Mouse (Mus musculus): Measurements from ENCODE around the gene Rps6ka5.
A peak's percentile ranks its signal among the peaks of the same experiment; 100 is the strongest.

Gene Rps6ka5

GRCm38 (mm10) chr12:100528246-100528645 lies 198.5 kb downstream of the Rps6ka5 start:
- DNase-seq: peak; percentile 91

GRCm38 (mm10) chr12:100527753-100528152 lies 199.0 kb downstream of the Rps6ka5 start:
- DNase-seq: peak; percentile 99

GRCm38 (mm10) chr12:100527241-100527640 lies 199.5 kb downstream of the Rps6ka5 start:
- DNase-seq: peak; percentile 80

- DNase-seq: peak; percentile 51
These were observed 200.8 kb downstream of the Rps6ka5 start for GRCm38 (mm10) chr12:100525939-100526338.

- peak; percentile 97 for DNase-seq
These were observed 206.0 kb downstream of the Rps6ka5 start, which contains the start of gene Ttc7b for GRCm38 (mm10) chr12:100520794-100521186. Gene Ttc7b (minus strand): TSS chr12:100520826.

GRCm38 (mm10) chr12:100520077-100520793 lies 206.5 kb downstream of the Rps6ka5 start:
- DNase-seq: peak; percentile 97

- DNase-seq: peak; percentile 94
These were observed 207.1 kb downstream of the Rps6ka5 start for GRCm38 (mm10) chr12:100519684-100520076.

GRCm38 (mm10) chr12:100517371-100517770 lies 209.4 kb downstream of the Rps6ka5 start:
- peak; percentile 96 for DNase-seq

- DNase-seq: no peak
These were observed 210.5 kb downstream of the Rps6ka5 start for GRCm38 (mm10) chr12:100516161-100516838.

- DNase-seq: peak; percentile 51
These were observed 211.3 kb downstream of the Rps6ka5 start for GRCm38 (mm10) chr12:100515493-100515892.

GRCm38 (mm10) chr12:100514611-100515010 lies 212.2 kb downstream of the Rps6ka5 start:
- peak; percentile 70 for DNase-seq

GRCm38 (mm10) chr12:100513131-100513530 lies 213.7 kb downstream of the Rps6ka5 start:
- peak; percentile 81 for DNase-seq

- DNase-seq: peak; percentile 96
These were observed 214.1 kb downstream of the Rps6ka5 start for GRCm38 (mm10) chr12:100512641-100513040.

GRCm38 (mm10) chr12:100509615-100510282 lies 217.0 kb downstream of the Rps6ka5 start:
- peak; percentile 85 for DNase-seq

- peak; percentile 98 for DNase-seq
These were observed 218.1 kb downstream of the Rps6ka5 start for GRCm38 (mm10) chr12:100508668-100509067.

GRCm38 (mm10) chr12:100505484-100505883 lies 221.3 kb downstream of the Rps6ka5 start:
- DNase-seq: peak; percentile 63

- DNase-seq: peak; percentile 51
These were observed 222.2 kb downstream of the Rps6ka5 start for GRCm38 (mm10) chr12:100504585-100504984.

- DNase-seq: peak; percentile 66
These were observed 223.1 kb downstream of the Rps6ka5 start for GRCm38 (mm10) chr12:100503659-100504058.

- peak; percentile 86 for DNase-seq
These were observed 224.2 kb downstream of the Rps6ka5 start for GRCm38 (mm10) chr12:100502544-100502943.

GRCm38 (mm10) chr12:100501261-100501660 lies 225.5 kb downstream of the Rps6ka5 start:
- peak; percentile 86 for DNase-seq

GRCm38 (mm10) chr12:100499469-100499868 lies 227.3 kb downstream of the Rps6ka5 start:
- peak; percentile 79 for DNase-seq

Measured in heart, adult 11 months (tissue).